Mouse (Mus musculus): ENCODE results near the gene Braf.

GRCm38 (mm10) chr6:39557723-39558261, 167.5 kb downstream of the Braf start, which contains the start of gene Dennd2a:
- peak; percentile 62 for TF ChIP-seq POLR2A (IDR thresholded peaks at IDR 0.05; ENCODE audit: control insufficient read depth, low read depth, low read length)
- no peak for TF ChIP-seq CTCF (IDR thresholded peaks at IDR 0.05; ENCODE audit: control insufficient read depth, insufficient read depth, insufficient replicate concordance, low read depth, low read length)

Data from testis, adult 2 months (tissue).